Mouse (Mus musculus) ovary, adult 18-20 months (tissue): ENCODE results near the gene Lrp2bp.

ENCODE experiments used
- DNase-seq: peaks from one replicate; pipeline ENCODE4 v3.0.0; 2022; ENCODE audit warnings: low spot score, mixed read lengths

Gene Lrp2bp

GRCm38 (mm10) chr8:46024392-46024791, 25.3 kb downstream of the Lrp2bp start:
- no peak for DNase-seq

GRCm38 (mm10) chr8:46036217-46036616, 37.1 kb downstream of the Lrp2bp start:
- DNase-seq: no peak

GRCm38 (mm10) chr8:46039666-46040065, 40.6 kb downstream of the Lrp2bp start:
- DNase-seq: no peak

GRCm38 (mm10) chr8:46040260-46040659, 41.2 kb downstream of the Lrp2bp start:
- DNase-seq: no peak

- no peak for DNase-seq
These were observed 73.7 kb downstream of the Lrp2bp start for GRCm38 (mm10) chr8:46072798-46073197.

- DNase-seq: no peak
These were observed 74.5 kb downstream of the Lrp2bp start for GRCm38 (mm10) chr8:46073540-46074140.

- no peak for DNase-seq
These were observed 76.1 kb downstream of the Lrp2bp start for GRCm38 (mm10) chr8:46075223-46075622.

- no peak for DNase-seq
These were observed 79.8 kb downstream of the Lrp2bp start for GRCm38 (mm10) chr8:46078866-46079265.
